Mouse (Mus musculus): ENCODE measurements around the gene Kifc3. TPM values are rescaled to one million over a fixed set of nuclear protein-coding genes. Genes with fewer than 3 reads are reported as not detected.

Gene Kifc3
- polyA plus RNA-seq, 1 experiment = 2.7 TPM

GRCm38 (mm10) chr8:95141469-95142074 lies 61.0 kb downstream of the Kifc3 start:
- Histone ChIP-seq H3K4me3 (replicated peaks; ENCODE audit: control insufficient read depth, low read depth, low read length) (no peak overlapping the region), H3K4me1 (ENCODE audit: control insufficient read depth, insufficient read depth, low read length) (no peaks in the 10 kb centered on the region), H3K27ac (ENCODE audit: control insufficient read depth, insufficient read depth, low read depth, low read length, poor library complexity) (no peak overlapping the region; the same call in 1 of the 2 replicates)
- no peak for TF ChIP-seq CTCF (IDR thresholded peaks at IDR 0.05; ENCODE audit: control insufficient read depth, insufficient read depth, low read length)
- TF ChIP-seq POLR2A (IDR thresholded peaks at IDR 0.05; ENCODE audit: borderline replicate concordance, control insufficient read depth, low read depth, low read length) = no peak
- 5% methylated on average over 6 of the region's 6 CpGs for WGBS

GRCm38 (mm10) chr8:95141026-95141425 lies 61.6 kb downstream of the Kifc3 start:
- no peaks in the 10 kb centered on the region for H3K4me1 ChIP-seq (ENCODE audit: control insufficient read depth, insufficient read depth, low read length)
- 55% methylated on average over 1 of the region's 1 CpGs for WGBS
- no peak overlapping the region for H3K4me3 ChIP-seq (replicated peaks; ENCODE audit: control insufficient read depth, low read depth, low read length)
- no peak for TF ChIP-seq POLR2A (IDR thresholded peaks at IDR 0.05; ENCODE audit: borderline replicate concordance, control insufficient read depth, low read depth, low read length)
- no peak for TF ChIP-seq CTCF (IDR thresholded peaks at IDR 0.05; ENCODE audit: control insufficient read depth, insufficient read depth, low read length)
- no peak overlapping the region for H3K27ac ChIP-seq (ENCODE audit: control insufficient read depth, insufficient read depth, low read depth, low read length, poor library complexity)

- 34% methylated on average over 5 of the region's 5 CpGs for WGBS
- H3K27ac ChIP-seq (ENCODE audit: control insufficient read depth, insufficient read depth, low read depth, low read length, poor library complexity) = no peak overlapping the region
Observed at GRCm38 (mm10) chr8:95140555-95140954, 62.1 kb downstream of the Kifc3 start.

GRCm38 (mm10) chr8:95139051-95139365 lies 63.6 kb downstream of the Kifc3 start:
- TF ChIP-seq CTCF (IDR thresholded peaks at IDR 0.05; ENCODE audit: control insufficient read depth, insufficient read depth, low read length) = no peak
- no peak for TF ChIP-seq POLR2A (IDR thresholded peaks at IDR 0.05; ENCODE audit: borderline replicate concordance, control insufficient read depth, low read depth, low read length)
- H3K4me3 ChIP-seq (replicated peaks; ENCODE audit: control insufficient read depth, low read depth, low read length) = no peak overlapping the region
- WGBS = 11% methylated on average over 1 of the region's 1 CpGs
- no peak overlapping the region for H3K27ac ChIP-seq (ENCODE audit: control insufficient read depth, insufficient read depth, low read depth, low read length, poor library complexity)
- no peaks in the 10 kb centered on the region for H3K4me1 ChIP-seq (ENCODE audit: control insufficient read depth, insufficient read depth, low read length)

More at GRCm38 (mm10) chr8:95140555-95140954, 62.1 kb downstream of the Kifc3 start:
- no peak for TF ChIP-seq CTCF (IDR thresholded peaks at IDR 0.05; ENCODE audit: control insufficient read depth, insufficient read depth, low read length)
- no peak for TF ChIP-seq POLR2A (IDR thresholded peaks at IDR 0.05; ENCODE audit: borderline replicate concordance, control insufficient read depth, low read depth, low read length)
- no peak overlapping the region for H3K4me3 ChIP-seq (replicated peaks; ENCODE audit: control insufficient read depth, low read depth, low read length)
- no peaks in the 10 kb centered on the region for H3K4me1 ChIP-seq (ENCODE audit: control insufficient read depth, insufficient read depth, low read length)

GRCm38 (mm10) chr8:95138341-95139050 lies 64.1 kb downstream of the Kifc3 start:
- Histone ChIP-seq H3K4me1 (ENCODE audit: control insufficient read depth, insufficient read depth, low read length) (no peaks in the 10 kb centered on the region), H3K4me3 (replicated peaks; ENCODE audit: control insufficient read depth, low read depth, low read length) (no peak overlapping the region), H3K27ac (ENCODE audit: control insufficient read depth, insufficient read depth, low read depth, low read length, poor library complexity) (no peak overlapping the region)
- 51% methylated on average over 6 of the region's 6 CpGs for WGBS
- TF ChIP-seq CTCF (IDR thresholded peaks at IDR 0.05; ENCODE audit: control insufficient read depth, insufficient read depth, low read length) (no peak), POLR2A (IDR thresholded peaks at IDR 0.05; ENCODE audit: borderline replicate concordance, control insufficient read depth, low read depth, low read length) (no peak)

GRCm38 (mm10) chr8:95137641-95138098 lies 64.9 kb downstream of the Kifc3 start:
- Histone ChIP-seq H3K4me3 (replicated peaks; ENCODE audit: control insufficient read depth, low read depth, low read length) (no peak overlapping the region), H3K4me1 (ENCODE audit: control insufficient read depth, insufficient read depth, low read length) (no peaks in the 10 kb centered on the region), H3K27ac (ENCODE audit: control insufficient read depth, insufficient read depth, low read depth, low read length, poor library complexity) (no peak overlapping the region)
- whole genome bisulfite sequencing = 17% methylated on average over 28 of the region's 28 CpGs
- TF ChIP-seq POLR2A (IDR thresholded peaks at IDR 0.05; ENCODE audit: borderline replicate concordance, control insufficient read depth, low read depth, low read length) (no peak), CTCF (IDR thresholded peaks at IDR 0.05; ENCODE audit: control insufficient read depth, insufficient read depth, low read length) (no peak)

- 55% methylated on average over 12 of the region's 12 CpGs for whole genome bisulfite sequencing
Observed at GRCm38 (mm10) chr8:95137201-95137600, 65.4 kb downstream of the Kifc3 start.

GRCm38 (mm10) chr8:95136218-95136617 lies 66.4 kb downstream of the Kifc3 start:
- TF ChIP-seq POLR2A (IDR thresholded peaks at IDR 0.05; ENCODE audit: borderline replicate concordance, control insufficient read depth, low read depth, low read length) (no peak), CTCF (IDR thresholded peaks at IDR 0.05; ENCODE audit: control insufficient read depth, insufficient read depth, low read length) (no peak)
- 65% methylated on average over 3 of the region's 3 CpGs for WGBS
- H3K27ac ChIP-seq (ENCODE audit: control insufficient read depth, insufficient read depth, low read depth, low read length, poor library complexity) = no peak overlapping the region
- H3K4me3 ChIP-seq (replicated peaks; ENCODE audit: control insufficient read depth, low read depth, low read length) = no peak overlapping the region
- H3K4me1 ChIP-seq (ENCODE audit: control insufficient read depth, insufficient read depth, low read length) = no peaks in the 10 kb centered on the region

More at GRCm38 (mm10) chr8:95137201-95137600, 65.4 kb downstream of the Kifc3 start:
- no peak overlapping the region for H3K27ac ChIP-seq (ENCODE audit: control insufficient read depth, insufficient read depth, low read depth, low read length, poor library complexity)
- TF ChIP-seq CTCF (IDR thresholded peaks at IDR 0.05; ENCODE audit: control insufficient read depth, insufficient read depth, low read length) (no peak), POLR2A (IDR thresholded peaks at IDR 0.05; ENCODE audit: borderline replicate concordance, control insufficient read depth, low read depth, low read length) (no peak)
- H3K4me3 ChIP-seq (replicated peaks; ENCODE audit: control insufficient read depth, low read depth, low read length) = no peak overlapping the region
- H3K4me1 ChIP-seq (ENCODE audit: control insufficient read depth, insufficient read depth, low read length) = no peaks in the 10 kb centered on the region
